In the genomic region with DNA sequence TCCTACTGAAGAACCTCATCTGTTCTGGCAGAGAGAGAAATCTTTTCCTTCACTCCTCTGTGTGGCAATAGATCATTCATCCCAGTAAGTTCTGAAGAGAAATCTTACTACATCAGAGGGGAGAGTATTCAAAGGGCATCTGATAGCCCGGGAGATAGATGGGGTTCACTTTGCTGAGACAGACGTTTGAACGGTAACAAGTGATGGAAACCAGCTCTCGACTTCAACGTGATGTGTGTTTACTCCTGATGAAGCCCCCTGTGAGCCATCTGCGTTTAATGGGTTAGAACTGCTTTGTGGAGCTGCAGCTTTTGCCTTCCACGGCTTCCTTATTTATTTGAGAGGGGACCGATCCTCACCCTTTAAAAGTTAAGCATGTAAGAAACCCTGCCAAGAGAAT, we compare ENCODE assay signal across 22 mouse cellular contexts. TPM values are rescaled to one million over a fixed set of nuclear protein-coding genes. Genes with fewer than 3 reads are reported as not detected.
DNase-seq lines count a peak whose midpoint lies in the region; ATAC-seq and TF ChIP-seq lines count a peak whose summit lies in the region.
"Had no signal": no experiment of that assay in that cellular context is flagged by ENCODE, and none has a peak within 500 bp of the region (broad histone marks: within the 10 kb centered on the region; RNA-seq: fewer than 3 reads in every experiment).

No protein-coding gene starts in this region.

- no peak overlapping the region for H3K27ac ChIP-seq in lung, embryonic 14.5 days (ENCODE audit: low read depth)
- H3K27ac ChIP-seq in embryonic facial prominence, embryonic 10.5 days (replicated peaks), result no peak overlapping the region
- H3K27ac ChIP-seq: forebrain, embryonic 13.5 days; hindbrain, postnatal 0 days; midbrain, embryonic 13.5 days had no signal

- peak; percentile 47; the same call in 1 of the 2 replicates for ATAC-seq in lung, embryonic 14.5 days (ENCODE audit: insufficient read depth)
- ATAC-seq: forebrain, embryonic 13.5 days; hindbrain, postnatal 0 days; liver, postnatal 0 days; midbrain, embryonic 13.5 days had no signal

- peak overlapping the region; percentile 35 for H3K4me2 ChIP-seq in lung, embryonic 14.5 days
- H3K4me2 ChIP-seq: forebrain, embryonic 13.5 days; midbrain, embryonic 13.5 days had no signal

- no peak for TF ChIP-seq CTCF in lung, embryonic 14.5 days (IDR thresholded peaks at IDR 0.05; ENCODE audit: low read depth)

- H3K27me3 ChIP-seq in lung, embryonic 14.5 days (ENCODE audit: insufficient read depth, low read length), result no peaks in the 10 kb centered on the region
- no peaks in the 10 kb centered on the region for H3K27me3 ChIP-seq in embryonic facial prominence, embryonic 10.5 days (replicated peaks; ENCODE audit: low read depth, poor library complexity, severe bottlenecking)
- H3K27me3 ChIP-seq: forebrain, embryonic 13.5 days; midbrain, embryonic 13.5 days had no signal

- H3K4me1 ChIP-seq in lung, embryonic 14.5 days (ENCODE audit: insufficient read depth), result no peaks in the 10 kb centered on the region
- H3K4me1 ChIP-seq in embryonic facial prominence, embryonic 10.5 days, result no peaks in the 10 kb centered on the region
- H3K4me1 ChIP-seq: forebrain, embryonic 13.5 days; midbrain, embryonic 13.5 days had no signal

- H3K9me3 ChIP-seq in lung, embryonic 14.5 days (ENCODE audit: low read depth, low read length), result no peaks in the 10 kb centered on the region
- H3K9me3 ChIP-seq in embryonic facial prominence, embryonic 10.5 days, result no peaks in the 10 kb centered on the region
- H3K9me3 ChIP-seq: forebrain, embryonic 13.5 days; midbrain, embryonic 13.5 days had no signal

- no peak overlapping the region for H3K4me3 ChIP-seq in lung, embryonic 14.5 days (ENCODE audit: low read depth, low read length)
- H3K4me3 ChIP-seq in embryonic facial prominence, embryonic 10.5 days, result no peak overlapping the region
- H3K4me3 ChIP-seq: erythroblast, embryonic 14.5 days; forebrain, embryonic 13.5 days; midbrain, embryonic 13.5 days had no signal

- H3K9ac ChIP-seq in lung, embryonic 14.5 days, result no peak overlapping the region
- H3K9ac ChIP-seq: forebrain, embryonic 13.5 days; liver, postnatal 0 days; midbrain, embryonic 13.5 days had no signal

- peak; percentile 35 for DNase-seq in lung, embryonic 14.5 days
- DNase-seq in lung, postnatal 4 days, result no peak
- DNase-seq in embryonic facial prominence, embryonic 10.5 days (ENCODE audit: low spot score), result peak; percentile 15
- peak; percentile 52 to 64 for DNase-seq in kidney, postnatal 4 days
- peak; percentile 3 for DNase-seq in yolk sac, embryonic 10.5 days (ENCODE audit: low spot score)
- DNase-seq in spleen, postnatal 14 days (ENCODE audit: low spot score in 2 of 2), result no peak
- no peak for DNase-seq in frontal cortex, postnatal 14 days (ENCODE audit: low spot score in 2 of 2)
- DNase-seq: cerebellum, adult 2 months; gastrocnemius, postnatal 10 days; heart, adult 11 months; liver; liver, postnatal 0 days; lung, postnatal 36 days; right cerebral cortex, postnatal 14 days; spleen, adult 18-20 months; thymus, postnatal 36 days had no signal

- WGBS in lung, embryonic 14.5 days, result 7% methylated on average over 8 of the region's 8 CpGs
- WGBS in embryonic facial prominence, embryonic 10.5 days, result 61% methylated on average over 8 of the region's 8 CpGs

- no peaks in the 10 kb centered on the region for H3K36me3 ChIP-seq in lung, embryonic 14.5 days (ENCODE audit: insufficient read depth)
- no peaks in the 10 kb centered on the region for H3K36me3 ChIP-seq in embryonic facial prominence, embryonic 10.5 days (replicated peaks)
- H3K36me3 ChIP-seq: midbrain, embryonic 13.5 days had no signal

RNA-seq across cellular contexts. Expression of gene Alx1, which starts 29.1 kb away (rescaled TPM):
- polyA plus RNA-seq in lung, embryonic 14.5 days (2014; fragmentation: Nextera tagmentation; extraction: Ambion mirVana), result 0.08 and 0.20 TPM in 2 replicates
- polyA plus RNA-seq in embryonic facial prominence, embryonic 10.5 days (2016; fragmentation: Nextera tagmentation; extraction: Ambion mirVana), result 67.7 and 110 TPM in 2 replicates
- polyA plus RNA-seq: cerebellum, adult 2 months; erythroblast, embryonic 14.5 days; liver, postnatal 0 days; neural tube, embryonic 14.5 days; stomach, embryonic 14.5 days had no signal

Comparison
In these comparisons a context has a peak if more than half of its experiments do, and no peak if none do; other contexts are left out.
1. DNase-seq: peak in lung, embryonic 14.5 days (single experiment), embryonic facial prominence, embryonic 10.5 days (single experiment), kidney, postnatal 4 days (2 of 2) and yolk sac, embryonic 10.5 days (single experiment); none in lung, postnatal 4 days (0 of 2), spleen, postnatal 14 days (0 of 2) and frontal cortex, postnatal 14 days (0 of 2).
2. RNA of gene Alx1, which starts 29.1 kb away (polyA plus RNA-seq): 67.7 to 110 TPM in embryonic facial prominence, embryonic 10.5 days; 0.08 to 0.20 TPM in lung, embryonic 14.5 days; every median in the first group is over 10 times any median in the second.